Mouse (Mus musculus) left cerebral cortex, postnatal 10 days (tissue): ENCODE results near the gene Hoxd11. TPM values are rescaled to one million over a fixed set of nuclear protein-coding genes. Genes with fewer than 3 reads are reported as not detected.

Experiments
- DNase-seq, 2 experiments: peaks; one replicate each; pipeline ENCODE4 v3.0.0; 2021 to 2022; ENCODE audit warnings: low spot score in 2 of 2, mixed read lengths in 1 of 2; ENCODE audit errors: extremely low spot score in 1 of 2
- intact Hi-C: fragments of 180-260 bp; cut with DNase I; formaldehyde crosslinking; loops from one replicate; pipeline ENCODE4 v1.15.1; 2025
- total RNA-seq, 2 experiments: library from RNA; stranded (reverse); gene quantifications; 2 replicates each; pipeline ENCODE4 v1.2.3; 2021

Gene Hoxd11
- total RNA-seq, 2 experiments from 2014 or later, result not detected

- intact Hi-C loops, result loop anchor here (5.0 kb wide), 1 partner anchor 33 kb away; the partner anchor contains the start of gene Evx2
- no peak for DNase-seq
These were observed 11.0 kb downstream of the Hoxd11 start for GRCm38 (mm10) chr2:74690338-74690716.

- no peak for DNase-seq
- intact Hi-C loops, result loop anchor here (5.0 kb wide), 1 partner anchor 34 kb away; the partner anchor contains the start of gene Evx2
These were observed 11.9 kb downstream of the Hoxd11 start, which contains the start of gene Hoxd10 for GRCm38 (mm10) chr2:74691022-74691951. Hoxd10 (plus strand) TSS chr2:74691924.

GRCm38 (mm10) chr2:74691995-74692807 lies 12.8 kb downstream of the Hoxd11 start:
- intact Hi-C loops, result loop anchor here (5.0 kb wide), 1 partner anchor 35 kb away; the partner anchor contains the start of gene Evx2

GRCm38 (mm10) chr2:74692808-74693431 lies 13.6 kb downstream of the Hoxd11 start:
- intact Hi-C loops, result loop anchor here (5.0 kb wide), 1 partner anchor 36 kb away; the partner anchor contains the start of gene Evx2
- DNase-seq, result no peak

More at GRCm38 (mm10) chr2:74691995-74692807, 12.8 kb downstream of the Hoxd11 start:
- DNase-seq, result no peak

GRCm38 (mm10) chr2:74693432-74693827 lies 14.1 kb downstream of the Hoxd11 start:
- DNase-seq, result no peak
- intact Hi-C loops, result loop anchor here (5.0 kb wide), 1 partner anchor 36 kb away; the partner anchor contains the start of gene Evx2

GRCm38 (mm10) chr2:74694066-74694465 lies 14.7 kb downstream of the Hoxd11 start:
- intact Hi-C loops, result loop anchor here (5.0 kb wide), 1 partner anchor 37 kb away; the partner anchor contains the start of gene Evx2
- no peak for DNase-seq

- no peak for DNase-seq
- intact Hi-C loops, result no loop called here
These were observed 16.0 kb downstream of the Hoxd11 start for GRCm38 (mm10) chr2:74695383-74695782.

- no peak for DNase-seq
- intact Hi-C loops, result no loop called here
These were observed 16.6 kb downstream of the Hoxd11 start for GRCm38 (mm10) chr2:74695813-74696430.

- no peak for DNase-seq
- intact Hi-C loops, result no loop called here
These were observed 17.3 kb downstream of the Hoxd11 start for GRCm38 (mm10) chr2:74696442-74697335.

GRCm38 (mm10) chr2:74697567-74698121 lies 18.3 kb downstream of the Hoxd11 start, which contains the start of gene Hoxd9:
Hoxd9 (plus strand) TSS chr2:74697727.
- intact Hi-C loops, result no loop called here

GRCm38 (mm10) chr2:74698201-74699052 lies 19.1 kb downstream of the Hoxd11 start:
- DNase-seq, result no peak
- intact Hi-C loops, result no loop called here

More at GRCm38 (mm10) chr2:74697567-74698121, 18.3 kb downstream of the Hoxd11 start, which contains the start of gene Hoxd9:
- DNase-seq, result no peak

- intact Hi-C loops, result no loop called here
- DNase-seq, result no peak
These were observed 19.7 kb downstream of the Hoxd11 start for GRCm38 (mm10) chr2:74699053-74699430.

GRCm38 (mm10) chr2:74699664-74700545 lies 20.5 kb downstream of the Hoxd11 start:
- no peak for DNase-seq
- intact Hi-C loops, result loop anchor here (5.0 to 10.0 kb wide), 3 partner anchors 437 to 725 kb away; no protein-coding TSS in a partner anchor

- no peak for DNase-seq
- intact Hi-C loops, result loop anchor here (5.0 to 10.0 kb wide), 3 partner anchors 437 to 724 kb away; no protein-coding TSS in a partner anchor
These were observed 21.3 kb downstream of the Hoxd11 start for GRCm38 (mm10) chr2:74700546-74701112.
